Mouse (Mus musculus): Measurements from ENCODE around the gene Rpl12. TPM values are rescaled to one million over a fixed set of nuclear protein-coding genes. Genes with fewer than 3 reads are reported as not detected.

The Rpl12 gene
- 1,000 to 10,000 TPM; 3,072 to 3,868 TPM for polyA plus RNA-seq (2012; fragmentation: generic; extraction: Trizol)

DNA sequence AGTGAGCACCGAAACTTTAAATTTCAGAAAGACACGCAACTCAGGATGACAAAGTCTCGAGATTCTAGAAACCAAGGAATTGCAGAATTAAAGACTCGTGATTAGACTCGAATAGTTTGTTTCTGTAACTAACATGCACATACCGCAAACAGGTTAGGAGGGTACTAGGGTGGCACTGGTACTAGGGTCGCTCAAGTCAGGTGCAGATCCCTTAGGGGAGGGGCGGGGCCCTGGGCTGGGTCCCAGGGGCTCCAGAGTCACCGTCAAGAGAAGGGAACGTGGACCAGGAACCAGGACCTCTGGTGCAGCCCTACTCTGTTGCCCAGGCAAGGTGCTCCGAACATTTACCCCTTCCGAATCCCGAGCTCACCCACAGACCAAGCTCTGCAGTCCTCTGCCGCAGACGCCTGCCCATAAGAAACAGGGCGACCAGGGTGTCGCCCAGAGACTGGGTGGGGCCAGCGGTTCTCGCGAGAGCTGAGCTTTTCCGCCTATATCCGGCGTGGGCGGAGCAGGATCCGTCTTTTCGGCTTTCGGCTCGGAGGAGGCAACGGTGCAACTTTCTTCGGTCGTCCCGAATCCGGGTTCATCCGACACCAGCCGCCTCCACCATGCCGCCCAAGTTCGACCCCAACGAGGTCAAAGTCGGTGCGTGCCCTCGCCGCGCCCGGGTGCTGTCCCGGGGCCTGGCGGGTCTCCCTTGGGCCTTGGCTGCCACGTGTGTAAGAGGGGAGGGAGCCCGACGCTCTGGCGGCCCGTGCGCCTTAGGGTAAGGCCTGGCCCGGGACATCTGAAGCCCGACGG, at the start of gene Rpl12, which contains the start of gene Lrsam1:
TSS of gene Rpl12 (plus strand) at position 368 of the 804 bp plus-strand sequence.
TSS of gene Lrsam1 (minus strand) at position 423 of the 804 bp plus-strand sequence.

DNA sequence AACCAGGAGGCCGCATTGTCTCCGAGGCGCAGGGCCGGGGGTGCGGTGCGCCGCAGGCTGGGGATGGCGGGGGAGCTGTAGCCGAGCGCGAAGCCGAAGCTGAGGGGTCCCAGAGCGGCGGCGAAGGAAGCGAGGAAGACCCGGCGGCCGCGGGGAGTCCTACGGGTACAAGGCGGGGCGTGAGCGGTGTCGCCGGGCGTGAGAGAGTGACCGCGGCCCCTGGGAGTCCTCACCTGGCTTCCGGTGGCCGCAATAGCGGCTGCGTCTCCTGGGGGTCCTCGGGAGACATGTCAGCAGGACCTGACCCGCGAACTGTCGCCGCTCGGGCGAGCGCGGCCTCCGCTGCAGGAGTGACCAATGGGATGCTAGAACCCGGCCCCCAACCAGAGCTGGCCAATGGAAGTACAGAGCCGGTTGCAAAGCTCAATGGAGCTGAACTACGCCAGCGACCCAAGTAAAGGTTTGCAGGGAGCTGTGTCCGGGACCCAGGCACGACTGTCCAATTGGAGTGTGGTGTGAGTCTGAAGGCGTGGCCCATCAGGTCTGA, 20.4 kb downstream of the Rpl12 start, which contains the start of gene Slc2a8:
TSS of gene Slc2a8 (minus strand) at position 359 of the 547 bp plus-strand sequence.

Other genes starting within 250 kb of the Rpl12 start
- gene Cdk9, start 248.5 kb upstream of the Rpl12 start, polyA plus RNA-seq (2012; fragmentation: generic; extraction: Trizol), result 10 to 100 TPM; 48.2 to 76.9 TPM
- 10 to 100 TPM in 1 of 2 experiments, under 1 TPM in 1; 0.83 to 15.9 TPM for gene Sh2d3c, start 240.5 kb upstream of the Rpl12 start, polyA plus RNA-seq (2012; fragmentation: generic; extraction: Trizol)
- under 1 TPM in 1 of 2 experiments, not detected in 1; 0.31 TPM for gene 6330409D20Rik, start 220.5 kb upstream of the Rpl12 start, polyA plus RNA-seq (2012; fragmentation: generic; extraction: Trizol)
- 10 to 100 TPM; 20.9 to 46.0 TPM for gene Tor2a, start 204.3 kb upstream of the Rpl12 start, polyA plus RNA-seq (2012; fragmentation: generic; extraction: Trizol)
- under 1 TPM; 0.04 to 0.38 TPM for gene Ttc16, start 185.9 kb upstream of the Rpl12 start, polyA plus RNA-seq (2012; fragmentation: generic; extraction: Trizol)
- 100 to 1,000 TPM in 1 of 2 experiments, 10 to 100 TPM in 1; 25.5 to 106 TPM for gene Ptrh1, start 185.8 kb upstream of the Rpl12 start, polyA plus RNA-seq (2012; fragmentation: generic; extraction: Trizol)
- gene Cfap157, start 177.1 kb upstream of the Rpl12 start, polyA plus RNA-seq (2012; fragmentation: generic; extraction: Trizol), result under 1 TPM; 0.42 to 0.48 TPM
- 10 to 100 TPM; 11.8 to 23.7 TPM for gene Stxbp1, start 114.3 kb upstream of the Rpl12 start, polyA plus RNA-seq (2012; fragmentation: generic; extraction: Trizol)
- 100 to 1,000 TPM; 154 to 177 TPM for gene Fam129b, start 85.4 kb upstream of the Rpl12 start, polyA plus RNA-seq (2012; fragmentation: generic; extraction: Trizol)
- gene Lrsam1, start 55 bp downstream of the Rpl12 start, polyA plus RNA-seq (2012; fragmentation: generic; extraction: Trizol), result 10 to 100 TPM in 1 of 2 experiments, 1 to 10 TPM in 1; 3.3 to 13.3 TPM
- 10 to 100 TPM in 1 of 2 experiments, 1 to 10 TPM in 1; 7.0 to 18.1 TPM for gene Slc2a8, start 20.5 kb downstream of the Rpl12 start, polyA plus RNA-seq (2012; fragmentation: generic; extraction: Trizol)
- gene Garnl3, start 170.1 kb downstream of the Rpl12 start, polyA plus RNA-seq (2012; fragmentation: generic; extraction: Trizol), result 1 to 10 TPM; 1.3 to 5.7 TPM

Measured in C3H10T1/2 (cell line).